Mouse (Mus musculus): ENCODE results near the gene 1700030K09Rik. TPM values are rescaled to one million over a fixed set of nuclear protein-coding genes. Genes with fewer than 3 reads are reported as not detected.

The 1700030K09Rik gene
- 12.6 and 17.0 TPM in 2 replicates for polyA plus RNA-seq (2014; fragmentation: Nextera tagmentation; extraction: Ambion mirVana)

DNA sequence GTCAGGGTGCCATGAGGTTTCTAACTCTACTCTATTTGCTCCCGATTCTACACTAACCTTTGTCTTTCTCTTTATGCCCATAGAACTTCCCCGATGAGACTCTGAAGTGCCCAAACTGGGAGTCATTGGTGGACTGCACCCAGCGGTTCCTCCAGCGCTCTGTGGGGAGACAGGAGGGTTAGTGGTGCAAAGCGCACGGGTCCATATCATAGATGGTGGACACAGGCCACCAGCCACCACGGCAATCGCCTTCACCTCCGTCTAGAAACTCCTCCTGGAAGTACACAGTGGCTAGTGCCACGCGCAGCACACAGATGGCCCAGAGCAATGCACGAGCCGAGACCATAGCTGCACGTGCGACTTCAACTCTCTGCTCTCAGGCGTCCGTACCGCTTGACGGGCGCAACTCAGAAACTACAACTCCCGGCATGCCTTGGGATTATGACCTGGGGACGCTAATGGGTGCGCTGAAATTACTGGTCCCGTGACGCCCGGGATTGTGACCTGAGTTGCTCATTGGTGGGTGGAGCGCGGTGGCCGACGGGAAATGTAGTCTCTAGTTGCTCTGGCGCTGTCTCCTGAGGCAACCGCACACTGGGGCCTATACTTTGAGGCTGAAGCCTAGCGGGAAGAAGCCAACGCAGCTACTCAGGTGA, at the start of gene 1700030K09Rik, which contains the start of gene Calr3:
Gene 1700030K09Rik (plus strand): TSS at position 543 of the 656 bp plus-strand sequence.
Gene Calr3 (minus strand): TSS at position 533 of the 656 bp plus-strand sequence.
- peak within 1 kb of the TSS; percentile 66 for H3K9ac ChIP-seq (replicated peaks; ENCODE audit: low read length)
- ATAC-seq (ENCODE audit: low FRiP score, low TSS enrichment) (peak; percentile 99), DNase-seq (peak; percentile 99)
- H3K27me3 ChIP-seq (ENCODE audit: control insufficient read depth, insufficient read depth, low read length): no peaks in the 10 kb centered on the region
- 6% methylated on average over 34 of the region's 34 CpGs for WGBS
- peaks cover 7% of the 10 kb centered on the region; the same call in 1 of the 2 replicates for H3K4me1 ChIP-seq (ENCODE audit: control insufficient read depth, insufficient read depth, low read length)
- peak within 1 kb of the TSS; percentile 78 for H3K27ac ChIP-seq (replicated peaks; ENCODE audit: low read depth, low read length)
- H3K4me2 ChIP-seq (ENCODE audit: low read length): peak within 1 kb of the TSS; percentile 70
- H3K4me3 ChIP-seq (replicated peaks; ENCODE audit: low read depth, low read length): peak within 1 kb of the TSS; percentile 45
- H3K9me3 ChIP-seq (ENCODE audit: control insufficient read depth, low read length): no peaks in the 10 kb centered on the region
- no peaks in the 10 kb centered on the region for H3K36me3 ChIP-seq (ENCODE audit: control insufficient read depth, insufficient read depth, low read length)

DNA sequence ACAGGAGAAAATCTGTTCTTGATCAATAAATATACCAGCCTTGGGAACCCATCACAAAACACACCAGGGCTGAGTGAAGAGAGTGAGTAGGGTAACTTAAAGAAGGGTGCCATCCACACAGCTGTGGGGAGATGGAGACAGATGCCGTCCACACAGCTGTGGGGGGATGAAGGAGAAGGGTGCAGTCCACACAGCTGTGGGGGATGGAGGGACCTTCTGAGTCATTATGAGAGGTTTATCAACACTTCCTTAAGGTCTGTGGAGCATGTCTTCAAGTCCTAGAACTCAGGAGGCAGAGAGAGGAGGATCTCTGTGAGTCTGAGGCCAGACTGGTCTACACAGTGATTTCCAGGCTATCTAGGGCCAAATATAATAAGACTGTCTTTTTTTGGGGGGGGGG, 42.3 kb upstream of the 1700030K09Rik start:
- WGBS: 86% methylated on average over 1 of the region's 1 CpGs
- DNase-seq (no peak), ATAC-seq (ENCODE audit: low FRiP score, low TSS enrichment) (no peak)
- H3K9me3 ChIP-seq (ENCODE audit: control insufficient read depth, low read length): no peaks in the 10 kb centered on the region
- H3K4me1 ChIP-seq (ENCODE audit: control insufficient read depth, insufficient read depth, low read length): no peaks in the 10 kb centered on the region
- H3K4me2 ChIP-seq (ENCODE audit: low read length): no peak overlapping the region
- H3K27ac ChIP-seq (replicated peaks; ENCODE audit: low read depth, low read length): no peak overlapping the region
- no peak overlapping the region for H3K9ac ChIP-seq (replicated peaks; ENCODE audit: low read length)
- no peak overlapping the region for H3K4me3 ChIP-seq (replicated peaks; ENCODE audit: low read depth, low read length)
- H3K36me3 ChIP-seq (ENCODE audit: control insufficient read depth, insufficient read depth, low read length): peaks cover 28% of the 10 kb centered on the region
- no peaks in the 10 kb centered on the region for H3K27me3 ChIP-seq (ENCODE audit: control insufficient read depth, insufficient read depth, low read length)

DNA sequence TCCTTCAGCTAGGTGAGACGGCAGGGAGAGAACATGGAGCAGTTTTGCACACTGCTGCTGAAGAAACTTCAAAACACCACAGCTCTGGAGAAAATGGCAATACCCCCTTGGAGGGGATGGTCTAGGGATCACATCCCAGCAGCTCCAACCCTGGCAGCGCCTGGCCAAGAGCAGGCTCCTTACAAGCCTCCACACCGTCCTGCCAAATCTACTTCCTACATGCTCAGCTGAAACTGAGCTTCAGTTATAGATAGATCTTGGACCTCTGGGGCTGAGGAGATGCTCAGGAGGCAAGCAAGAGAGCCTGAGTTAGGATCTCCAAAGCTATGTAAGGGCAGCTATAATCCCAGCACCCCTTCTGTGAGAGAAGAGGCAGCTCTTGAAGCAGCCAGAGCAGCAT, 40.7 kb upstream of the 1700030K09Rik start:
- no peak overlapping the region for H3K27ac ChIP-seq (replicated peaks; ENCODE audit: low read depth, low read length)
- no peaks in the 10 kb centered on the region for H3K4me1 ChIP-seq (ENCODE audit: control insufficient read depth, insufficient read depth, low read length)
- H3K9me3 ChIP-seq (ENCODE audit: control insufficient read depth, low read length): no peaks in the 10 kb centered on the region
- H3K4me2 ChIP-seq (ENCODE audit: low read length): no peak overlapping the region
- no peak for DNase-seq
- peaks cover 14% of the 10 kb centered on the region for H3K36me3 ChIP-seq (ENCODE audit: control insufficient read depth, insufficient read depth, low read length)
- no peaks in the 10 kb centered on the region for H3K27me3 ChIP-seq (ENCODE audit: control insufficient read depth, insufficient read depth, low read length)
- ATAC-seq (ENCODE audit: low FRiP score, low TSS enrichment): no peak
- WGBS: 94% methylated on average over 3 of the region's 3 CpGs
- H3K9ac ChIP-seq (replicated peaks; ENCODE audit: low read length): no peak overlapping the region
- no peak overlapping the region for H3K4me3 ChIP-seq (replicated peaks; ENCODE audit: low read depth, low read length)

DNA sequence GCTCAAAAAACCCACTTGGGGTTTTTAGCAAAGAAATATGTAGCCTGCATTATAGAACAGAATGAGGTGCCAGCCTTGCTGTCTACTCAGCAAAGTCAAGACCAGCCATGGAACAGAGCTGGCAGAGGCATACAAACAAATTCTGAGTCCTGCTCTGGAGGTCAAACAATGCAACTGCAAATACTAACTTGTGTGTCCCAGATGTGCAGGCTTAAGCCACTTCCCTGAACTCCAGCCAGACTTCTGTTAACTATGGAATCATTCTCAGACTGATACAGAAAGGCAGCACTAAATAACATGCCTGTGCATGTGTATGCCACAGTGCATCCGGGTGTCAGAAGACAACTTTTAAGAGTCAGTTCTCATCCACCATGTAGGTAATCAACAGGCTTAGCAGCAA, 35.8 kb upstream of the 1700030K09Rik start:
- Histone ChIP-seq H3K4me1 (ENCODE audit: control insufficient read depth, insufficient read depth, low read length) (no peaks in the 10 kb centered on the region), H3K4me2 (ENCODE audit: low read length) (no peak overlapping the region), H3K27me3 (ENCODE audit: control insufficient read depth, insufficient read depth, low read length) (no peaks in the 10 kb centered on the region), H3K27ac (replicated peaks; ENCODE audit: low read depth, low read length) (no peak overlapping the region), H3K9me3 (ENCODE audit: control insufficient read depth, low read length) (no peaks in the 10 kb centered on the region), H3K4me3 (replicated peaks; ENCODE audit: low read depth, low read length) (no peak overlapping the region), H3K9ac (replicated peaks; ENCODE audit: low read length) (no peak overlapping the region), H3K36me3 (ENCODE audit: control insufficient read depth, insufficient read depth, low read length) (0 out of 2 replicates have a peak, but pooled peaks cover 2% of the 10 kb centered on the region)
- ATAC-seq (ENCODE audit: low FRiP score, low TSS enrichment) (no peak), DNase-seq (no peak)
- 94% methylated on average over 1 of the region's 1 CpGs for WGBS

DNA sequence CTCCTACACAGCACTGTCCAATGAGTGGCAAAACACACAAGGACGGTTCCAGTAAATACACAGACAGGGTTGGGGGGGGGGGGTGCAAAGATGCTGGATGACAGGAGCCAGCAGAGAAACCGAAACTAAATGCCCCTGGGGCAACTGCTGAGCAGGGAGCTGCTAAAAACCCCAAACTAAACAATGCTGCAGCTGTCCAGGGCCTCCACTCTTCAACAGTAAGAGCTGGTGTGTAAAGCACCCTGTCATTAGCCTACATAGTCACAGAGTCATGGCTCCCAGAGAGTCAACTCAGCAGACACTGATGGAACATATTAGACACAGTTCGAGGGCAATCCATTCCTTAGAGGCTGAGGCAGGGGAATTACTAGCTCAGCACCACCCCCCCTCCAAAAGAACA, 34.2 kb upstream of the 1700030K09Rik start:
- H3K36me3 ChIP-seq (ENCODE audit: control insufficient read depth, insufficient read depth, low read length): 0 out of 2 replicates have a peak, but pooled peaks cover 3% of the 10 kb centered on the region
- no peak overlapping the region for H3K9ac ChIP-seq (replicated peaks; ENCODE audit: low read length)
- H3K4me1 ChIP-seq (ENCODE audit: control insufficient read depth, insufficient read depth, low read length): no peaks in the 10 kb centered on the region
- ATAC-seq (ENCODE audit: low FRiP score, low TSS enrichment) (no peak), DNase-seq (no peak)
- no peaks in the 10 kb centered on the region for H3K9me3 ChIP-seq (ENCODE audit: control insufficient read depth, low read length)
- H3K4me3 ChIP-seq (replicated peaks; ENCODE audit: low read depth, low read length): no peak overlapping the region
- 64% methylated on average over 3 of the region's 3 CpGs for WGBS
- no peaks in the 10 kb centered on the region for H3K27me3 ChIP-seq (ENCODE audit: control insufficient read depth, insufficient read depth, low read length)
- no peak overlapping the region for H3K4me2 ChIP-seq (ENCODE audit: low read length)
- H3K27ac ChIP-seq (replicated peaks; ENCODE audit: low read depth, low read length): no peak overlapping the region

DNA sequence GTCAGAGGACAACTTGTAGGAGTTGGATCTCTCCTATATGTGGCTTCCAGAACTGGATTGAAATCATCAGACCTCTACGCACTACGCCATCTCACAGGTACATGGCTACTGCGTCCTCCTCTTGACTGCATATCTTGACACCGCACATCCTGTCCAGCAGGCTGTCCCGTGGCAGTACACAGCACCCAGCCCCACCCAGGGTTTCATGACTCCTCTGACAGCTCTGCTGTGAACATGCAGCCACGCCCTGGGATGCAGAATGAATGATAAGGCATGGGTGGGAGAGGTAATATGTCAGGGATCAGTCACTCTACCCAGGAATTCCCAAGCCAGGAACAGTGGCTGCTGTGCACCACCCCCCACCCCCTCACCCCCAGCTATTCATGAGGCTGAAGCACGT, 29.8 kb upstream of the 1700030K09Rik start:
- WGBS: 92% methylated on average over 7 of the region's 7 CpGs
- DNase-seq (no peak), ATAC-seq (ENCODE audit: low FRiP score, low TSS enrichment) (no peak)
- no peaks in the 10 kb centered on the region for H3K27me3 ChIP-seq (ENCODE audit: control insufficient read depth, insufficient read depth, low read length)
- H3K4me1 ChIP-seq (ENCODE audit: control insufficient read depth, insufficient read depth, low read length): 0 out of 2 replicates have a peak, but pooled peaks cover 6% of the 10 kb centered on the region
- H3K4me2 ChIP-seq (ENCODE audit: low read length): no peak overlapping the region
- H3K36me3 ChIP-seq (ENCODE audit: control insufficient read depth, insufficient read depth, low read length): 0 out of 2 replicates have a peak, but pooled peaks cover 3% of the 10 kb centered on the region
- no peak overlapping the region for H3K4me3 ChIP-seq (replicated peaks; ENCODE audit: low read depth, low read length)
- no peak overlapping the region for H3K9ac ChIP-seq (replicated peaks; ENCODE audit: low read length)
- H3K27ac ChIP-seq (replicated peaks; ENCODE audit: low read depth, low read length): no peak overlapping the region
- no peaks in the 10 kb centered on the region for H3K9me3 ChIP-seq (ENCODE audit: control insufficient read depth, low read length)

DNA sequence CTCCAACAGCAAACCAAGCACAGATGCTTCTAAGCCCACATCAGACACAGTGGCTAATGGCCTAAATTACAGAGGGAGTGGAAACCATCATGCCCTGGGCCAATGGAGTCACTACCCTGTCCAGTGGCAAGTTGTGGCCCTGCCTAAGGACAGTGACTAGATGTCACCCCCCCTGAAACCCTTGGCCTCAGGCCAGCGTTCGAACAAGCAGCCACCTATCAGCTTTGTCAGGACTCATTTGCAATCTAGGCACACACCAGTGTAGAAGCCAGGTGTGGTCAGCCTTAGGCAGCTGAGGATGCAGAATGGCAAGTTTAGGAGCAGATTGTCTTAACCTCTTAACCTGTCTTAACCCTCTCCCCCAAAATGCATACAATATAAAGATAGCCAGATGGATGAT, 28.4 kb upstream of the 1700030K09Rik start:
- 84% methylated on average over 2 of the region's 2 CpGs for WGBS

DNA sequence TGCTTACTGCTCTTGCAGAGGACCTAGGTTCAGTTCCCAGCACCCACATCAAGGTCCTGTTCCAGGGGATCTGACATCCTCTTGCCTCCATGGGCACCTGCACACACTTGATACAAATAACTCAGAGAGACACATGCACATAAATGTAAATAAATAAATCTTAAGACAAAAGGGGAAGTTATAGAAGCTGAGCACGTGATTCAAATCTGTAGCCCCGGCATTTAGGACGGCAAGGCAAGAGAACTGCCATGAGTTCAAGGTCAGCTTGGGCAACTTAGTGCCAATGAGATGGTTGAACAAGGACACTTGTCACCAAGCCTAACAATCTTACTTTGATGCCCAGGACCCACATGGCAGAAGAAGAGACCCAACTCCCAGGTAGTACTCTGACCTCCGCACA, 25.6 kb upstream of the 1700030K09Rik start:
- Histone ChIP-seq H3K27ac (replicated peaks; ENCODE audit: low read depth, low read length) (no peak overlapping the region), H3K4me1 (ENCODE audit: control insufficient read depth, insufficient read depth, low read length) (peaks cover 25% of the 10 kb centered on the region), H3K36me3 (ENCODE audit: control insufficient read depth, insufficient read depth, low read length) (no peaks in the 10 kb centered on the region), H3K4me2 (ENCODE audit: low read length) (no peak overlapping the region), H3K4me3 (replicated peaks; ENCODE audit: low read depth, low read length) (no peak overlapping the region), H3K27me3 (ENCODE audit: control insufficient read depth, insufficient read depth, low read length) (no peaks in the 10 kb centered on the region), H3K9me3 (ENCODE audit: control insufficient read depth, low read length) (no peaks in the 10 kb centered on the region), H3K9ac (replicated peaks; ENCODE audit: low read length) (no peak overlapping the region)
- DNase-seq (no peak), ATAC-seq (ENCODE audit: low FRiP score, low TSS enrichment) (no peak)
- WGBS: 96% methylated on average over 4 of the region's 4 CpGs

More for the DNA sequence above, 28.4 kb upstream of the 1700030K09Rik start:
- Histone ChIP-seq H3K9ac (replicated peaks; ENCODE audit: low read length) (no peak overlapping the region), H3K9me3 (ENCODE audit: control insufficient read depth, low read length) (no peaks in the 10 kb centered on the region), H3K36me3 (ENCODE audit: control insufficient read depth, insufficient read depth, low read length) (0 out of 2 replicates have a peak, but pooled peaks cover 3% of the 10 kb centered on the region), H3K4me3 (replicated peaks; ENCODE audit: low read depth, low read length) (no peak overlapping the region), H3K4me2 (ENCODE audit: low read length) (no peak overlapping the region), H3K27me3 (ENCODE audit: control insufficient read depth, insufficient read depth, low read length) (no peaks in the 10 kb centered on the region), H3K4me1 (ENCODE audit: control insufficient read depth, insufficient read depth, low read length) (peaks cover 20% of the 10 kb centered on the region), H3K27ac (replicated peaks; ENCODE audit: low read depth, low read length) (no peak overlapping the region)
- DNase-seq (no peak), ATAC-seq (ENCODE audit: low FRiP score, low TSS enrichment) (no peak)

Measured in midbrain, embryonic 14.5 days (tissue).